Mouse (Mus musculus) kidney, postnatal 25 days (tissue): ENCODE results near the gene Olfr1320.

Source experiments
- DNase-seq, 2 experiments: peaks; one replicate each; pipeline ENCODE4 v3.0.0; 2021; ENCODE audit warnings: mixed read lengths in 2 of 2

Olfr1320 gene

GRCm38 (mm10) chrX:49672033-49672432 lies at the start of gene Olfr1320:
Gene Olfr1320, plus strand, starts transcription at chrX:49672333.
- no peak for DNase-seq

DNA sequence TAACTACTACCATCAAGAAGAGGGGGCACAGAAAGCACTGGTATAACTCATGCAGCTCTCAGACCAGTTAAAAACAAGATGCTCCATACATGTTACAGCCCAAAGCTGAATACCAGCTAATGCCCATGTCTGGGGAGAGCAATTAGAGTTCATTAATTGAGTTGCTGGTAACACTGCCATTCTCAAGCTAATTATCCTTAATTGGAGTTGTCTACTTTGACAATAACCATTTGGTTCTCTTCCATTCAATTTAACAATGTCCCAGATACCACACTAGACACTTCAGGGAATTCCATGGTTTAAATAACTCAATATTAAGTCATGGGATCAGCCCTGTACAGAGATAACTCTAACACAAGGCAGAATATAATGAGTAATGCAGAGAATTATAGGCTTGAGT lies 44.6 kb upstream of the Olfr1320 start:
- no peak for DNase-seq

GRCm38 (mm10) chrX:49631195-49631594 lies 40.9 kb upstream of the Olfr1320 start:
- no peak for DNase-seq

DNA sequence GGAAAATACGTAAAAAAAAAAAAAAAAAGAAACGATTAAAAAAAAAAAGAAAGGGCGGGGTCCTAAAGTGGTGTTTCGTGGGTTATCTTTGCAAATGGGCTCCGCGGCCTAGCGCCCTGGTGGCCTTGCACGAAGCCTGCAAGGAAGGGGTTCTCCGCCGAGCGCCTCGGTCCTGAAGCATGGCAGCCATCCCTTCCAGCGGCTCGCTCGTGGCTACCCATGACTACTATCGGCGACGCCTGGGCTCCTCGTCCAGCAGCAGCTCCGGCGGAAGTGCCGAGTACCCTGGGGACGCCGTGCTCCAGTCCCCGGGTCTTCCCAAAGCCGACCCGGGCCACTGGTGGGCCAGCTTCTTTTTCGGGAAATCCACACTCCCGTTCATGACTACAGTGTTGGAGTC lies 11.4 kb upstream of the Olfr1320 start:
- peak; percentile 1 to 36 for DNase-seq
